Mouse (Mus musculus) layer of hippocampus, adult 2 months (tissue): ENCODE results near the gene Sf3b2. TPM values are rescaled to one million over a fixed set of nuclear protein-coding genes. Genes with fewer than 3 reads are reported as not detected.

Source experiments
- DNase-seq, 2 experiments: peaks; one replicate each; pipeline ENCODE4 v3.0.0; 2022; ENCODE audit warnings: low spot score in 2 of 2
- H3K27ac ChIP-seq: fragments of 200-600 bp; 2 replicates; pipeline ENCODE4 v1.8.1; 2022
- H3K4me3 ChIP-seq: fragments of 200-600 bp; 2 replicates; pipeline ENCODE4 v1.8.1; 2022; ENCODE audit warnings: mild to moderate bottlenecking
- CTCF ChIP-seq: fragments of 200-600 bp; conservative IDR thresholded peaks from 2 replicates; pipeline ENCODE4 v1.8.1; 2022; ENCODE audit warnings: antibody characterized with exemption, mild to moderate bottlenecking, moderate library complexity
- long read RNA-seq, 2 experiments: library from polyadenylated mRNA; stranded (forward); transcript quantifications; one replicate each; pipeline ENCODE4 v2.0.0; 2021; ENCODE audit warnings: borderline mapping rate in 2 of 2
- total RNA-seq, 2 experiments: library from RNA; stranded (reverse); gene quantifications; 2 replicates each; pipeline ENCODE4 v1.2.3; 2021

The Sf3b2 gene
- 100 to 1,000 TPM; 214 to 219 TPM for total RNA-seq
- long read RNA-seq, experiment 1, transcript Sf3b2-201 (21 exons, 3,222 nt), result major isoform, 247 of 345 reads
- long read RNA-seq, experiment 1, partial matches to known transcripts, result 48 of 345 reads
- long read RNA-seq, experiment 1, other reads (novel, unspliced or antisense), result 48 of 345 reads
- long read RNA-seq, experiment 2, transcript Sf3b2-201 (21 exons, 3,222 nt), result major isoform, 345 of 480 reads
- long read RNA-seq, experiment 2, partial matches to known transcripts, result 77 of 480 reads
- long read RNA-seq, experiment 2, other reads (novel, unspliced or antisense), result 57 of 480 reads

DNA sequence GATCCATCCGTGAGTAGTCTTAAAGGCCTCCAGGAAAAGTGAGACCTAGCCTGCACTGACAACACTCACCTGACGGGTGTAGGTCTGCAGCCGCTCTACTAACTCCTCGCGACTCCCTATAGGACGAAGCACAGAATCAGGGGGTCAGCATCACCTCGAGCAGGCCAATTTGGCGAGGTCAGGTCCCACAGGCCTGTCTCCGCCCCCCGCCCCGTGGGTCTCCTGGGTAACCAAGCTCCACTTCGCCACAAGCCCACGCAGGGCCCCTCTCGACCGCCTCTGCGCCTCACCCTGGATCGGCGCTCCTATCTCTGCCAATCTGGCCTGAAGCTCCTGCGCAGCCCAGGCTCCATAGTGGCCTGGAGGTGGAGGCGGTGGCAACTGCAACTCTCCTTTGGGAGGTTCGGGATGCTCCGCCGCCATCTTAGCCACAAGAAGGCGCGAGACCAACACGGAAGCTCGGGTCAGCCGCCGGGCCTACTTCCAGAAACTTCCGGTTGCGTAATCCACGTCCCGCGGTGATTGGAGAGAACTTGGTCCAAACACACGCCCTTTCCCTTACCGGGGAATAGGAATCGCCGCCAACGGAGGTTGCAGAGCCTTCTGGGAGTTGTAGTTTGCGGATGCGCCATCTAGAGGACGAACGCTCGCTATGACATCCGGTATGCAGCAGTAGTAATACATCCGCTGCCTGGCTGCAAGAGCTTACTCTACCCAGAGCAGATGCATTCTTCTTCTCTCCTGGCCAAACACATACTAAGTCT lies at the start of gene Sf3b2:
Sf3b2 (minus strand) TSS at position 484 of the 764 bp plus-strand sequence.
- peak; percentile 99 to 100 for DNase-seq
- H3K27ac ChIP-seq, result peak within 1 kb of the TSS; percentile 98
- peak within 1 kb of the TSS; percentile 85 for H3K4me3 ChIP-seq
- TF ChIP-seq CTCF, result peak; percentile 86

DNA sequence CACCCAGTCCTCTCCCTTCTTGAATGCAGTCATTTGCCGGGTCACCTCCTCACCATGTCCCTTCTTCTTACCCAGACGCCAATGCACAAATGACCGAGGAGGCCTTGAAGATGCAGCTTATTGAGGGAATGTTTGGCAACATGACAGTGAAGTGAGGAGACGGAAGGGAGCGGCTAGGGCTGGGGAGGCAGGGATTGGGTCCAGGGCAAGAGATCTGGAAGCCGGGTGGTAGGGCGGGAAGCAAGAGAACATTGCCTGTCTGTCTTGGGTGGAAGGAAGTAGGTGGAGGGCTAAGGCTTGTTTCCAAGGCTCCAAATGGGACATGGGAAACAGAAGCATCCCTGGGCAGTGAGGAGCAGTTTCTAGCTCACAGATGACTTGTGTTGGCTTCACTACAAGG lies 46.1 kb upstream of the Sf3b2 start:
- H3K4me3 ChIP-seq, result no peak overlapping the region
- no peak for DNase-seq
- no peak for TF ChIP-seq CTCF
- no peak overlapping the region for H3K27ac ChIP-seq

- TF ChIP-seq CTCF, result peak; percentile 99
- DNase-seq, result peak; percentile 70 to 86
- Histone ChIP-seq H3K4me3 (no peak overlapping the region), H3K27ac (no peak overlapping the region)
Observed at GRCm38 (mm10) chr19:5337975-5338374, 42.7 kb upstream of the Sf3b2 start.

- no peak for DNase-seq
- no peak for TF ChIP-seq CTCF
- H3K4me3 ChIP-seq, result no peak within 1 kb of the TSS
Observed at GRCm38 (mm10) chr19:5335441-5335840, 40.2 kb upstream of the Sf3b2 start, which contains the start of gene Catsper1. Catsper1 (plus strand) TSS chr19:5335741.

GRCm38 (mm10) chr19:5334741-5335140 lies 39.5 kb upstream of the Sf3b2 start:
- Histone ChIP-seq H3K4me3 (no peak overlapping the region), H3K27ac (no peak overlapping the region)
- TF ChIP-seq CTCF, result no peak
- no peak for DNase-seq

More at GRCm38 (mm10) chr19:5335441-5335840, 40.2 kb upstream of the Sf3b2 start, which contains the start of gene Catsper1:
- no peak within 1 kb of the TSS for H3K27ac ChIP-seq

DNA sequence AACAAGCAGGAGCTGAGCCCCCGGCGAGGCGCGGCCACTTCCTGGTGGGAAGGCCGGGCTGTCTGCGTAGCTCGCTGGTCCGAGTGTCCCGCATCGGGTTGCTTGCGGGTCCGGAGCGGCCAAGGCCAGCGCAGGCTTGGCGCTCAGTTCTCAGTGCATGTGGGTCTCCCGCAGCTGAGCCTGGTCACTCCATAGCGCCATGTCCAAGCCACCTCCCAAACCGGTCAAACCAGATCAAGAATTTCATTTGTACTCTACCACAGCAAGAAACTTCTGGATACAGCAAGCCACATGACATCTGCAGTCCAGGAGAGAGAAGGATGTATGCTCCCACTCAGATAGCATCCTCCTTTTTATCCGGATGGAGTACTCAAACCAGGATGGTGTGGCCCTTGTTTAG lies 32.7 kb upstream of the Sf3b2 start:
- DNase-seq, result no peak
- no peak overlapping the region for H3K4me3 ChIP-seq
- no peak for TF ChIP-seq CTCF
- no peak overlapping the region for H3K27ac ChIP-seq

- no peak for DNase-seq
- no peak for TF ChIP-seq CTCF
- Histone ChIP-seq H3K4me3 (no peak overlapping the region), H3K27ac (no peak overlapping the region)
Observed at GRCm38 (mm10) chr19:5323801-5324200, 28.5 kb upstream of the Sf3b2 start.

- Histone ChIP-seq H3K4me3 (no peak overlapping the region), H3K27ac (no peak overlapping the region)
- TF ChIP-seq CTCF, result no peak
- DNase-seq, result no peak
Observed at GRCm38 (mm10) chr19:5313189-5313588, 17.9 kb upstream of the Sf3b2 start.

DNA sequence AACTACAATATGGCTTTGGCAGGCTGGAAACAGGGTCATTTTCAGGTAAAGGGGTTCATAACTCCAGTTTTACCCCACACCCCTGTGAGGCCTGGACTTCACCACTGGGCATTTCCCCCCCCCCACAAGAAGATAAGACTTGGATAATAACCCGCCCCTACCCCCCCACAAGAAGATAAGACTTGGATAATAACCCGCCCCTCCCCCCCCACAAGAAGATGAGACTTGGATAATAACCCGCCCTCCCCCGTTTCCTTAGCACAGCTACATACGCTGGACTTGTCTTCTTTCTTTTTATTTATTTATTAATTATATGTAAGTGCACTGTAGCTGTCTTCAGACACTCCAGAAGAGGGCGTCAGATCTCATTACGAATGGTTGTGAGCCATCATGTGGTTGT lies 13.8 kb upstream of the Sf3b2 start:
- no peak for DNase-seq
- no peak for TF ChIP-seq CTCF
- no peak overlapping the region for H3K27ac ChIP-seq
- no peak overlapping the region for H3K4me3 ChIP-seq

- H3K4me3 ChIP-seq, result peak overlapping the region; percentile 8; the same call in 1 of the 2 replicates
- no peak overlapping the region for H3K27ac ChIP-seq
- TF ChIP-seq CTCF, result no peak
- peak in 1 of 2 experiments; percentile 29 for DNase-seq
Observed at GRCm38 (mm10) chr19:5306968-5307734, 11.9 kb upstream of the Sf3b2 start.

GRCm38 (mm10) chr19:5306279-5306678 lies 11.0 kb upstream of the Sf3b2 start:
- peak; percentile 66 for TF ChIP-seq CTCF
- Histone ChIP-seq H3K27ac (no peak overlapping the region), H3K4me3 (no peak overlapping the region)
- no peak for DNase-seq

- no peak overlapping the region for H3K4me3 ChIP-seq
- peak in 1 of 2 experiments; percentile 53 for DNase-seq
- peak; percentile 80 for TF ChIP-seq CTCF
- H3K27ac ChIP-seq, result no peak overlapping the region
Observed at GRCm38 (mm10) chr19:5302455-5302854, 7.2 kb upstream of the Sf3b2 start.

DNA sequence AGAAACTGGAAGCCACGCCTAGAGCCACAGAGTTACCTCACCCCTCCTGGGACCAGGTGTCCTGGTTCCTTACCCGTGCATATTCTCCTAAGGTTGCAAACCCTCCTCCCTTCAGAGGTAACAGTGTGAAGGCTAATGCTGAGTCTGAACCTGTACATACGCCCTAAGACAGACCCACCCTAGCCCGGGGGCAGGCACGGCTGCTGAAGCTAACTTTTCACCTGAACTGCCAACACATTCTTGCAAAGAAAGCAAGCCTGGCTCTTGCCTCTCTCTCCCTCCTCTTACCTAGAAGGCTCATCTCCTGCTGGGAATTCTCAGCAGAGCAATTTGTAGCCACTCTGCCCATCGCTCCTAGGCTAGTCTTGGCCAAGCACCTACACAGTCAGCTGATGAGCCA lies 5.3 kb upstream of the Sf3b2 start:
- Histone ChIP-seq H3K27ac (no peak overlapping the region), H3K4me3 (peak overlapping the region; percentile 80)
- no peak for DNase-seq
- TF ChIP-seq CTCF, result no peak
